Mouse (Mus musculus) hindbrain, postnatal 0 days (tissue): Measurements from ENCODE around the gene Drc1. TPM values are rescaled to one million over a fixed set of nuclear protein-coding genes. Genes with fewer than 3 reads are reported as not detected.
A peak's percentile ranks its signal among the peaks of the same experiment; 100 is the strongest.

Source experiments
- ATAC-seq: fragments of 200-750 bp; cut with Nextera tagmentation; 2 replicates; pipeline ENCODE4 v1.8.0; 2017; ENCODE audit warnings: mild to moderate bottlenecking, moderate TSS enrichment, moderate library complexity
- DNase-seq: peaks from one replicate; pipeline ENCODE4 v3.0.0-alpha.2; 2015; ENCODE audit warnings: low spot score
- H3K27ac ChIP-seq: fragments of 300-500 bp; sonication (generic); 2 replicates; pipeline ENCODE4 v1.5.1; 2014; ENCODE audit warnings: mild to moderate bottlenecking
- H3K27me3 ChIP-seq: fragments of 300-500 bp; sonication (generic); 2 replicates; pipeline ENCODE4 v1.6.1; 2014; ENCODE audit warnings: low read length, mixed read lengths; ENCODE audit not compliant: insufficient read depth
- H3K36me3 ChIP-seq: fragments of 300-500 bp; sonication (generic); 2 replicates; pipeline ENCODE4 v1.6.1; 2014; ENCODE audit warnings: low read length, mixed read lengths; ENCODE audit not compliant: insufficient read depth
- H3K4me1 ChIP-seq: fragments of 300-500 bp; sonication (generic); 2 replicates; pipeline ENCODE4 v1.6.1; 2014; ENCODE audit warnings: antibody characterized with exemption, low read length, mixed read lengths; ENCODE audit not compliant: insufficient read depth
- H3K4me2 ChIP-seq: fragments of 300-500 bp; sonication (generic); 2 replicates; pipeline ENCODE4 v1.6.1; 2014; ENCODE audit warnings: low read depth, mild to moderate bottlenecking, low read length, moderate library complexity, mixed read lengths
- H3K4me3 ChIP-seq: fragments of 300-500 bp; sonication (generic); 2 replicates; pipeline ENCODE4 v1.5.1; 2014; ENCODE audit warnings: low read length
- H3K9ac ChIP-seq: fragments of 300-500 bp; sonication (generic); replicated peaks from 2 replicates; pipeline ENCODE4 v1.6.1; 2014; ENCODE audit warnings: mild to moderate bottlenecking, low read length, moderate library complexity, mixed read lengths
- H3K9me3 ChIP-seq: fragments of 300-500 bp; sonication (generic); 2 replicates; pipeline ENCODE4 v1.6.1; 2016; ENCODE audit warnings: low read length, mixed read lengths
- CTCF ChIP-seq: IDR thresholded peaks from 2 replicates; pipeline ENCODE4 v1.5.1; 2016; ENCODE audit warnings: antibody characterized with exemption, control low read depth, low read depth
- WGBS: fragments of 180-500 bp; shearing (Covaris S2); extraction: QIAGEN DNeasy Blood & Tissue Kit; methylation state at CpG from one replicate; pipeline ENCODE4 v1.1.7; 2014; 5-methylcytosine and 5-hydroxymethylcytosine counted together
- polyA plus RNA-seq: library from polyadenylated mRNA; unstranded; fragments of >200 nt; fragmentation: Nextera tagmentation; extraction: Ambion mirVana; gene quantifications from 2 replicates; pipeline ENCODE4 v1.2.1, GENCODE M21; 2015
- total RNA-seq: library from RNA; depleted of rRNA; stranded (reverse); fragments of >200 nt; gene quantifications from 2 replicates; pipeline ENCODE4 v1.2.3, GENCODE M21; 2014

Drc1 gene
- total and polyA plus RNA-seq, 2 experiments from 2014 or later, result 4.6 to 6.6 TPM

GRCm38 (mm10) chr5:30238533-30238932, 42.7 kb upstream of the Drc1 start:
- no peak overlapping the region for H3K4me3 ChIP-seq
- H3K4me2 ChIP-seq, result no peak overlapping the region
- no peaks in the 10 kb centered on the region for H3K9me3 ChIP-seq
- ATAC-seq (no peak), DNase-seq (no peak)
- no peak for TF ChIP-seq CTCF
- no peaks in the 10 kb centered on the region for H3K36me3 ChIP-seq
- WGBS, result 96% methylated on average over 5 of the region's 5 CpGs
- no peak overlapping the region for H3K27ac ChIP-seq
- H3K4me1 ChIP-seq, result peaks cover 13% of the 10 kb centered on the region; the same call in 1 of the 2 replicates
- H3K9ac ChIP-seq, result no peak overlapping the region
- H3K27me3 ChIP-seq, result no peaks in the 10 kb centered on the region

- WGBS, result 89% methylated on average over 7 of the region's 7 CpGs
- no peak for TF ChIP-seq CTCF
- no peak overlapping the region for H3K4me3 ChIP-seq
- no peak for DNase-seq
- no peak overlapping the region for H3K4me2 ChIP-seq
- H3K27ac ChIP-seq, result no peak overlapping the region
- no peaks in the 10 kb centered on the region for H3K9me3 ChIP-seq
- no peaks in the 10 kb centered on the region for H3K4me1 ChIP-seq
- no peak for ATAC-seq
- no peak overlapping the region for H3K9ac ChIP-seq
- H3K27me3 ChIP-seq, result no peaks in the 10 kb centered on the region
- no peaks in the 10 kb centered on the region for H3K36me3 ChIP-seq
Observed at GRCm38 (mm10) chr5:30240552-30240951, 40.6 kb upstream of the Drc1 start.

GRCm38 (mm10) chr5:30242410-30242809, 38.8 kb upstream of the Drc1 start:
- Histone ChIP-seq H3K4me1 (no peaks in the 10 kb centered on the region), H3K9ac (no peak overlapping the region), H3K9me3 (no peaks in the 10 kb centered on the region), H3K27ac (no peak overlapping the region), H3K4me2 (no peak overlapping the region), H3K4me3 (no peak overlapping the region), H3K27me3 (no peaks in the 10 kb centered on the region), H3K36me3 (no peaks in the 10 kb centered on the region)
- no peak for TF ChIP-seq CTCF
- WGBS, result 55% methylated on average over 1 of the region's 1 CpGs
- DNase-seq (no peak), ATAC-seq (no peak)

- peak; percentile 59 for DNase-seq
- H3K36me3 ChIP-seq, result no peaks in the 10 kb centered on the region
- WGBS, result 50% methylated on average over 9 of the region's 9 CpGs
Observed at GRCm38 (mm10) chr5:30243741-30244140, 37.4 kb upstream of the Drc1 start.

GRCm38 (mm10) chr5:30245861-30246416, 35.2 kb upstream of the Drc1 start:
- H3K27me3 ChIP-seq, result no peaks in the 10 kb centered on the region
- H3K27ac ChIP-seq, result no peak overlapping the region
- WGBS, result 91% methylated on average over 9 of the region's 9 CpGs
- DNase-seq (no peak), ATAC-seq (no peak)
- no peak overlapping the region for H3K4me2 ChIP-seq
- H3K4me1 ChIP-seq, result no peaks in the 10 kb centered on the region
- TF ChIP-seq CTCF, result no peak
- H3K36me3 ChIP-seq, result no peaks in the 10 kb centered on the region; the same call in 1 of the 2 replicates
- H3K4me3 ChIP-seq, result no peak overlapping the region
- no peaks in the 10 kb centered on the region for H3K9me3 ChIP-seq
- H3K9ac ChIP-seq, result no peak overlapping the region

More at GRCm38 (mm10) chr5:30243741-30244140, 37.4 kb upstream of the Drc1 start:
- no peaks in the 10 kb centered on the region for H3K27me3 ChIP-seq
- H3K27ac ChIP-seq, result peak overlapping the region; percentile 11; the same call in 1 of the 2 replicates
- no peaks in the 10 kb centered on the region for H3K4me1 ChIP-seq
- no peak overlapping the region for H3K9ac ChIP-seq
- H3K4me3 ChIP-seq, result no peak overlapping the region
- H3K4me2 ChIP-seq, result peak overlapping the region; percentile 27; the same call in 1 of the 2 replicates
- no peaks in the 10 kb centered on the region for H3K9me3 ChIP-seq
- ATAC-seq, result no peak
- peak; percentile 71 for TF ChIP-seq CTCF

GRCm38 (mm10) chr5:30247666-30248065, 33.5 kb upstream of the Drc1 start:
- no peaks in the 10 kb centered on the region for H3K4me1 ChIP-seq
- DNase-seq (peak; percentile 21), ATAC-seq (no peak)
- H3K9ac ChIP-seq, result no peak overlapping the region
- no peaks in the 10 kb centered on the region; the same call in 1 of the 2 replicates for H3K36me3 ChIP-seq
- no peaks in the 10 kb centered on the region for H3K9me3 ChIP-seq
- no peak overlapping the region for H3K4me2 ChIP-seq
- 95% methylated on average over 1 of the region's 1 CpGs for WGBS
- no peak overlapping the region for H3K4me3 ChIP-seq
- H3K27me3 ChIP-seq, result no peaks in the 10 kb centered on the region
- peak; percentile 43 for TF ChIP-seq CTCF
- H3K27ac ChIP-seq, result no peak overlapping the region

GRCm38 (mm10) chr5:30255567-30256354, 25.4 kb upstream of the Drc1 start:
- Histone ChIP-seq H3K4me2 (no peak overlapping the region), H3K4me1 (no peaks in the 10 kb centered on the region), H3K4me3 (no peak overlapping the region), H3K27ac (no peak overlapping the region), H3K36me3 (peaks cover 11% of the 10 kb centered on the region; the same call in 1 of the 2 replicates), H3K27me3 (no peaks in the 10 kb centered on the region), H3K9me3 (no peaks in the 10 kb centered on the region), H3K9ac (no peak overlapping the region)
- 88% methylated on average over 12 of the region's 12 CpGs for WGBS
- no peak for TF ChIP-seq CTCF
- no peak for ATAC-seq
- no peak for DNase-seq
